Mouse (Mus musculus) lung, postnatal 36 days (tissue): ENCODE measurements around the gene AW549877.

Experiments
- DNase-seq: peaks from one replicate; pipeline ENCODE4 v3.0.0; 2022; ENCODE audit warnings: mixed read lengths

Gene AW549877

GRCm38 (mm10) chr15:3995448-3996266 lies at the start of gene AW549877:
TSS of gene AW549877 (minus strand) at chr15:3995744.
- peak; percentile 99 for DNase-seq

GRCm38 (mm10) chr15:4043032-4043471 lies 47.5 kb upstream of the AW549877 start:
- DNase-seq = peak; percentile 61

GRCm38 (mm10) chr15:4042423-4042822 lies 46.9 kb upstream of the AW549877 start:
- no peak for DNase-seq

GRCm38 (mm10) chr15:4033168-4034004 lies 37.8 kb upstream of the AW549877 start:
- no peak for DNase-seq

- DNase-seq = no peak
Observed at GRCm38 (mm10) chr15:4028960-4029359, 33.4 kb upstream of the AW549877 start.

GRCm38 (mm10) chr15:4028411-4028700 lies 32.8 kb upstream of the AW549877 start:
- no peak for DNase-seq

GRCm38 (mm10) chr15:4027671-4028410 lies 32.3 kb upstream of the AW549877 start:
- no peak for DNase-seq

GRCm38 (mm10) chr15:4026831-4027584 lies 31.5 kb upstream of the AW549877 start:
- peak; percentile 90 for DNase-seq

- DNase-seq = peak; percentile 93
Observed at GRCm38 (mm10) chr15:4026231-4026773, 30.8 kb upstream of the AW549877 start, which contains the start of gene Oxct1. TSS of gene Oxct1 (plus strand) at chr15:4026383.

- DNase-seq = no peak
Observed at GRCm38 (mm10) chr15:4025508-4025904, 30.0 kb upstream of the AW549877 start.

- DNase-seq = peak; percentile 17
Observed at GRCm38 (mm10) chr15:4024726-4025507, 29.4 kb upstream of the AW549877 start.

GRCm38 (mm10) chr15:4023747-4024146 lies 28.2 kb upstream of the AW549877 start:
- no peak for DNase-seq

- no peak for DNase-seq
Observed at GRCm38 (mm10) chr15:4020711-4021110, 25.2 kb upstream of the AW549877 start.

- no peak for DNase-seq
Observed at GRCm38 (mm10) chr15:4013873-4014272, 18.3 kb upstream of the AW549877 start.

- no peak for DNase-seq
Observed at GRCm38 (mm10) chr15:4000536-4000935, 5.0 kb upstream of the AW549877 start.

- DNase-seq = no peak
Observed at GRCm38 (mm10) chr15:3999144-3999543, 3.6 kb upstream of the AW549877 start.

GRCm38 (mm10) chr15:3996267-3997010 lies 895 bp upstream of the AW549877 start:
- DNase-seq = no peak

GRCm38 (mm10) chr15:3994852-3995447 lies 594 bp downstream of the AW549877 start:
- no peak for DNase-seq

GRCm38 (mm10) chr15:3987981-3988380 lies 7.6 kb downstream of the AW549877 start:
- DNase-seq = peak; percentile 68

GRCm38 (mm10) chr15:3984876-3985275 lies 10.7 kb downstream of the AW549877 start:
- DNase-seq = no peak
